Mouse (Mus musculus) left cerebral cortex, adult 11 months (tissue): ENCODE data around the gene Ern1.

ENCODE experiments used
- DNase-seq: peaks from one replicate; pipeline ENCODE4 v3.0.0; 2022; ENCODE audit warnings: low spot score

Gene Ern1

GRCm38 (mm10) chr11:106487733-106488115 is at the start of gene Ern1:
TSS of gene Ern1 (minus strand) at chr11:106487852.
- DNase-seq: peak; percentile 90

GRCm38 (mm10) chr11:106536253-106536912 is 48.7 kb upstream of the Ern1 start:
- DNase-seq: no peak

- no peak for DNase-seq
Observed at GRCm38 (mm10) chr11:106535660-106536252, 48.1 kb upstream of the Ern1 start.

GRCm38 (mm10) chr11:106532248-106532790 is 44.7 kb upstream of the Ern1 start:
- no peak for DNase-seq

GRCm38 (mm10) chr11:106529786-106530185 is 42.1 kb upstream of the Ern1 start:
- DNase-seq: no peak

GRCm38 (mm10) chr11:106529113-106529512 is 41.5 kb upstream of the Ern1 start:
- DNase-seq: no peak

- DNase-seq: no peak
Observed at GRCm38 (mm10) chr11:106527926-106528325, 40.3 kb upstream of the Ern1 start.

- DNase-seq: no peak
Observed at GRCm38 (mm10) chr11:106527147-106527821, 39.6 kb upstream of the Ern1 start.

- no peak for DNase-seq
Observed at GRCm38 (mm10) chr11:106522538-106522937, 34.9 kb upstream of the Ern1 start.

GRCm38 (mm10) chr11:106521612-106522011 is 34.0 kb upstream of the Ern1 start:
- DNase-seq: no peak

GRCm38 (mm10) chr11:106520404-106520803 is 32.8 kb upstream of the Ern1 start:
- DNase-seq: no peak

- no peak for DNase-seq
Observed at GRCm38 (mm10) chr11:106519519-106519918, 31.9 kb upstream of the Ern1 start.

- no peak for DNase-seq
Observed at GRCm38 (mm10) chr11:106518391-106518790, 30.7 kb upstream of the Ern1 start.

GRCm38 (mm10) chr11:106515079-106515745 is 27.6 kb upstream of the Ern1 start:
- DNase-seq: no peak

- DNase-seq: no peak
Observed at GRCm38 (mm10) chr11:106514446-106514845, 26.8 kb upstream of the Ern1 start.

- no peak for DNase-seq
Observed at GRCm38 (mm10) chr11:106513166-106513565, 25.5 kb upstream of the Ern1 start.

- DNase-seq: no peak
Observed at GRCm38 (mm10) chr11:106512006-106512390, 24.3 kb upstream of the Ern1 start.

GRCm38 (mm10) chr11:106511236-106512005 is 23.8 kb upstream of the Ern1 start:
- no peak for DNase-seq

GRCm38 (mm10) chr11:106507638-106508037 is 20.0 kb upstream of the Ern1 start:
- no peak for DNase-seq

- DNase-seq: no peak
Observed at GRCm38 (mm10) chr11:106506211-106506610, 18.6 kb upstream of the Ern1 start.

GRCm38 (mm10) chr11:106504129-106504528 is 16.5 kb upstream of the Ern1 start:
- DNase-seq: no peak

GRCm38 (mm10) chr11:106503425-106503717 is 15.7 kb upstream of the Ern1 start:
- DNase-seq: peak; percentile 51
